Mouse (Mus musculus) embryonic facial prominence, embryonic 13.5 days (tissue): ENCODE data around the gene Ano9. TPM values are rescaled to one million over a fixed set of nuclear protein-coding genes. Genes with fewer than 3 reads are reported as not detected.

ENCODE experiments used
- ATAC-seq: fragments of 200-750 bp; cut with Nextera tagmentation; 2 replicates; pipeline ENCODE4 v1.8.0; 2017; ENCODE audit warnings: low read depth; ENCODE audit not compliant: insufficient number of reproducible peaks, insufficient read depth, low FRiP score, low TSS enrichment
- H3K27ac ChIP-seq: fragments of 300-500 bp; sonication (generic); 2 replicates; pipeline ENCODE4 v1.5.1; 2015; ENCODE audit warnings: moderate library complexity, mild to moderate bottlenecking, inconsistent platforms
- H3K27me3 ChIP-seq: fragments of 300-500 bp; sonication (generic); 2 replicates; pipeline ENCODE4 v1.6.1; 2015; ENCODE audit warnings: mild to moderate bottlenecking, inconsistent platforms
- H3K36me3 ChIP-seq: fragments of 300-500 bp; sonication (generic); 2 replicates; pipeline ENCODE4 v1.6.1; 2015; ENCODE audit warnings: mild to moderate bottlenecking, inconsistent platforms
- H3K4me1 ChIP-seq: fragments of 300-500 bp; sonication (generic); 2 replicates; pipeline ENCODE4 v1.6.1; 2015; ENCODE audit warnings: inconsistent platforms
- H3K4me2 ChIP-seq: fragments of 300-500 bp; sonication (generic); 2 replicates; pipeline ENCODE4 v1.6.1; 2015; ENCODE audit warnings: moderate library complexity, mild to moderate bottlenecking, inconsistent platforms
- H3K4me3 ChIP-seq: fragments of 300-500 bp; sonication (generic); 2 replicates; pipeline ENCODE4 v1.5.1; 2015; ENCODE audit warnings: mild to moderate bottlenecking, inconsistent platforms
- H3K9ac ChIP-seq: fragments of 300-500 bp; sonication (generic); 2 replicates; pipeline ENCODE4 v1.6.1; 2015; ENCODE audit warnings: mild to moderate bottlenecking, inconsistent platforms
- H3K9me3 ChIP-seq: fragments of 300-500 bp; sonication (generic); 2 replicates; pipeline ENCODE4 v1.6.1; 2016; ENCODE audit warnings: inconsistent platforms
- WGBS: fragments of 180-500 bp; shearing (Covaris S2); methylation state at CpG from one replicate; pipeline ENCODE4 v1.1.7; 2015; ENCODE audit warnings: mixed read lengths; 5-methylcytosine and 5-hydroxymethylcytosine counted together
- polyA plus RNA-seq: library from polyadenylated mRNA; unstranded; fragments of >200 nt; fragmentation: Nextera tagmentation; extraction: Ambion mirVana; gene quantifications from 2 replicates; pipeline ENCODE4 v1.2.1, GENCODE M21; 2015

The Ano9 gene
- polyA plus RNA-seq, 1 experiment from 2014 or later, result 5.2 TPM

- Histone ChIP-seq H3K27me3 (peaks cover 47% of the 10 kb centered on the region), H3K9ac (peak within 1 kb of the TSS; percentile 60), H3K9me3 (no peaks in the 10 kb centered on the region), H3K4me3 (peak within 1 kb of the TSS; percentile 44), H3K4me2 (peak within 1 kb of the TSS; percentile 71), H3K4me1 (peaks cover 11% of the 10 kb centered on the region), H3K36me3 (no peaks in the 10 kb centered on the region), H3K27ac (no peak within 1 kb of the TSS)
- under 1% methylated on average over 56 of the region's 56 CpGs for WGBS
- no peak for ATAC-seq
Measured at GRCm38 (mm10) chr7:141099911-141100691, 17.5 kb downstream of the Ano9 start, which contains the start of gene Sigirr. TSS of gene Sigirr (minus strand) at chr7:141100572.

- WGBS, result 80% methylated on average over 5 of the region's 5 CpGs
- H3K9me3 ChIP-seq, result no peaks in the 10 kb centered on the region
Measured at GRCm38 (mm10) chr7:141097177-141097576, 20.4 kb downstream of the Ano9 start.

GRCm38 (mm10) chr7:141096649-141097056 lies 21.0 kb downstream of the Ano9 start:
- no peak for ATAC-seq
- Histone ChIP-seq H3K4me2 (no peak overlapping the region), H3K4me3 (no peak overlapping the region), H3K4me1 (peaks cover 21% of the 10 kb centered on the region), H3K27ac (no peak overlapping the region), H3K9me3 (no peaks in the 10 kb centered on the region), H3K36me3 (no peaks in the 10 kb centered on the region), H3K9ac (no peak overlapping the region), H3K27me3 (peaks cover 39% of the 10 kb centered on the region)
- WGBS, result 34% methylated on average over 6 of the region's 6 CpGs

More at GRCm38 (mm10) chr7:141097177-141097576, 20.4 kb downstream of the Ano9 start:
- H3K4me1 ChIP-seq, result peaks cover 18% of the 10 kb centered on the region
- no peak for ATAC-seq
- no peaks in the 10 kb centered on the region for H3K36me3 ChIP-seq
- H3K27me3 ChIP-seq, result peaks cover 44% of the 10 kb centered on the region
- no peak overlapping the region for H3K4me3 ChIP-seq
- H3K4me2 ChIP-seq, result no peak overlapping the region
- no peak overlapping the region for H3K27ac ChIP-seq
- no peak overlapping the region for H3K9ac ChIP-seq

- Histone ChIP-seq H3K4me3 (no peak overlapping the region), H3K9me3 (no peaks in the 10 kb centered on the region), H3K27me3 (peaks cover 35% of the 10 kb centered on the region), H3K9ac (no peak overlapping the region), H3K36me3 (no peaks in the 10 kb centered on the region), H3K4me1 (peaks cover 21% of the 10 kb centered on the region), H3K27ac (no peak overlapping the region), H3K4me2 (no peak overlapping the region)
- no peak for ATAC-seq
- WGBS, result 85% methylated on average over 6 of the region's 6 CpGs
Measured at GRCm38 (mm10) chr7:141096021-141096420, 21.6 kb downstream of the Ano9 start.

- WGBS, result 54% methylated on average over 15 of the region's 15 CpGs
- Histone ChIP-seq H3K36me3 (no peaks in the 10 kb centered on the region), H3K4me1 (peaks cover 13% of the 10 kb centered on the region), H3K4me2 (no peak overlapping the region), H3K9me3 (no peaks in the 10 kb centered on the region), H3K9ac (no peak overlapping the region), H3K27me3 (peaks cover 27% of the 10 kb centered on the region), H3K27ac (no peak overlapping the region), H3K4me3 (no peak overlapping the region)
- no peak for ATAC-seq
Measured at GRCm38 (mm10) chr7:141094487-141095205, 23.0 kb downstream of the Ano9 start.

DNA sequence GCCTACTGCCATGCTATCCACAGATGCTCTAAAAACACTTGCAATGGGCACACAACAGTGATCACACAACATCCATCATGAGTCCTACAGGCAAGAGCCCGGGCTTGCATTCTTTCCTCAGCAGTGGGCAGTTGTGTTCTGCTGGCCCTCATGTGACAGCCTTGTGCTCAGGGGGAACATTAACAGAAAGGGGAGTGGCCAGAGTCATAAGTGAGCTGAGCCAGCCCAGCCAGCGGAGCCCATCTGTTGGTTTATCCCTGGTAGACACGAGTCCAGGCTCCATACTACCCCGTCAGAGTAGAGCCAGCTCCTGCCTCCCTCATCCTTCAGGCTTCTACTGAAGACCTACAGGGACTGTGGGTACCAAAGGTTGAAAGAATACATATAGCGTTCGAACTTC lies 23.7 kb downstream of the Ano9 start:
- Histone ChIP-seq H3K9ac (no peak overlapping the region), H3K4me1 (peaks cover 10% of the 10 kb centered on the region), H3K4me2 (no peak overlapping the region), H3K4me3 (no peak overlapping the region), H3K9me3 (no peaks in the 10 kb centered on the region), H3K36me3 (no peaks in the 10 kb centered on the region), H3K27me3 (peaks cover 27% of the 10 kb centered on the region), H3K27ac (no peak overlapping the region)
- WGBS, result 89% methylated on average over 6 of the region's 6 CpGs
- no peak for ATAC-seq

GRCm38 (mm10) chr7:141092051-141092735 lies 25.4 kb downstream of the Ano9 start:
- peak overlapping the region; percentile 44; the same call in 1 of the 2 replicates for H3K9ac ChIP-seq
- peak; percentile 70; the same call in 1 of the 2 replicates for ATAC-seq
- no peaks in the 10 kb centered on the region for H3K9me3 ChIP-seq
- H3K27ac ChIP-seq, result no peak overlapping the region
- peaks cover 17% of the 10 kb centered on the region for H3K4me1 ChIP-seq
- H3K4me2 ChIP-seq, result peak overlapping the region; percentile 53
- WGBS, result 7% methylated on average over 37 of the region's 37 CpGs
- peaks cover 32% of the 10 kb centered on the region for H3K27me3 ChIP-seq
- H3K36me3 ChIP-seq, result no peaks in the 10 kb centered on the region
- peak overlapping the region; percentile 29 for H3K4me3 ChIP-seq

DNA sequence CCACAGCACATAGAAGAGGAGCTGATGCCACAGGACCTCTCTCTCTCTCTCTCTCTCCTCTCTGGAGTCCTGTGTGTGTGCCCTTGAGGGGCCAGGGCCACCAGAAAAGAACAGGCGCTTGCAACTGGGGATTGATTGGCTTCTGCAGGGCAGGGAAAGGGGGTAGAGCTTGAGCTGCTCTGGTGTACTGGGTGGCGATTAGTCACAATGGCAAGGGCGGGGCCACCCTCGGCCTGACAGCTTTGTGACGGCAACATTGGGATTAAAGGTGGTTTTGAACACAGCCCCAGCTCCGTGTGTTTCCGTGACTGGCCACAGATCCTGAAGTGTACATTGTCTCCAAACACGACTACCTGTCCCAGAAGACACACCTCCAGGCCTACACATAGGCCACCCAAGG lies 27.4 kb downstream of the Ano9 start:
- Histone ChIP-seq H3K9me3 (no peaks in the 10 kb centered on the region), H3K27me3 (peaks cover 32% of the 10 kb centered on the region), H3K4me2 (no peak overlapping the region), H3K4me1 (peaks cover 17% of the 10 kb centered on the region), H3K9ac (no peak overlapping the region), H3K4me3 (no peak overlapping the region), H3K36me3 (no peaks in the 10 kb centered on the region), H3K27ac (no peak overlapping the region)
- no peak for ATAC-seq
- 62% methylated on average over 8 of the region's 8 CpGs for WGBS

GRCm38 (mm10) chr7:141088473-141088872 lies 29.1 kb downstream of the Ano9 start:
- no peak for ATAC-seq
- peaks cover 32% of the 10 kb centered on the region for H3K27me3 ChIP-seq
- H3K4me2 ChIP-seq, result 0 out of 2 replicates have a peak overlapping the region, but pooled peaks have one; percentile 14
- H3K4me1 ChIP-seq, result peaks cover 17% of the 10 kb centered on the region
- 0 out of 2 replicates have a peak overlapping the region, but pooled peaks have one; percentile 32 for H3K9ac ChIP-seq
- peak overlapping the region; percentile 9; the same call in 1 of the 2 replicates for H3K4me3 ChIP-seq
- WGBS, result 23% methylated on average over 18 of the region's 18 CpGs
- no peak overlapping the region for H3K27ac ChIP-seq
- no peaks in the 10 kb centered on the region for H3K36me3 ChIP-seq
- H3K9me3 ChIP-seq, result no peaks in the 10 kb centered on the region

GRCm38 (mm10) chr7:141087894-141088293 lies 29.7 kb downstream of the Ano9 start:
- 41% methylated on average over 8 of the region's 8 CpGs for WGBS
- H3K4me2 ChIP-seq, result no peak overlapping the region
- ATAC-seq, result no peak

More at GRCm38 (mm10) chr7:141087894-141088293, 29.7 kb downstream of the Ano9 start:
- peaks cover 17% of the 10 kb centered on the region for H3K4me1 ChIP-seq
- no peak overlapping the region for H3K27ac ChIP-seq
- H3K9ac ChIP-seq, result no peak overlapping the region
- no peak overlapping the region for H3K4me3 ChIP-seq
- H3K9me3 ChIP-seq, result no peaks in the 10 kb centered on the region
- H3K27me3 ChIP-seq, result peaks cover 32% of the 10 kb centered on the region
- peaks cover 3% of the 10 kb centered on the region for H3K36me3 ChIP-seq
